Mouse (Mus musculus) embryonic fibroblast, embryonic 13.5 days (primary cell): ENCODE data around the gene Lyz1. TPM values are rescaled to one million over a fixed set of nuclear protein-coding genes. Genes with fewer than 3 reads are reported as not detected.
"Not testable (repeated sequence)": the region's sequence is repeated elsewhere in the genome, so short reads cannot be mapped to it uniquely, and the experiment has no call there.

Source experiments
- H3K27ac ChIP-seq: 2 replicates; pipeline ENCODE4 v1.5.1; 2012; ENCODE audit warnings: low read length, control low read depth, inconsistent platforms; ENCODE audit not compliant: insufficient read depth
- H3K4me1 ChIP-seq: 2 replicates; pipeline ENCODE4 v1.6.1; 2011; ENCODE audit warnings: low read length; ENCODE audit not compliant: control insufficient read depth, insufficient read depth
- H3K4me3 ChIP-seq: 2 replicates; pipeline ENCODE4 v1.5.1; 2011; ENCODE audit warnings: mild to moderate bottlenecking, control low read depth, low read length; ENCODE audit not compliant: insufficient read depth
- CTCF ChIP-seq: IDR thresholded peaks from 2 replicates; pipeline ENCODE4 v1.5.1; 2011; ENCODE audit warnings: mild to moderate bottlenecking, control low read depth, low read length, moderate library complexity, borderline replicate concordance; ENCODE audit not compliant: insufficient read depth
- POLR2A ChIP-seq: IDR thresholded peaks from 2 replicates; pipeline ENCODE4 v1.6.1; 2011; ENCODE audit warnings: low read depth, mild to moderate bottlenecking, control low read depth, low read length, moderate library complexity
- polyA plus RNA-seq: library from polyadenylated mRNA; stranded (reverse); fragments of >200 nt; gene quantifications from 2 replicates; pipeline ENCODE4 v1.2.4, GENCODE M21; 2011; ENCODE audit warnings: low read depth; ENCODE audit not compliant: missing spikeins, insufficient read length

Gene Lyz1
- polyA plus RNA-seq, 1 experiment, result 0.93 TPM

DNA sequence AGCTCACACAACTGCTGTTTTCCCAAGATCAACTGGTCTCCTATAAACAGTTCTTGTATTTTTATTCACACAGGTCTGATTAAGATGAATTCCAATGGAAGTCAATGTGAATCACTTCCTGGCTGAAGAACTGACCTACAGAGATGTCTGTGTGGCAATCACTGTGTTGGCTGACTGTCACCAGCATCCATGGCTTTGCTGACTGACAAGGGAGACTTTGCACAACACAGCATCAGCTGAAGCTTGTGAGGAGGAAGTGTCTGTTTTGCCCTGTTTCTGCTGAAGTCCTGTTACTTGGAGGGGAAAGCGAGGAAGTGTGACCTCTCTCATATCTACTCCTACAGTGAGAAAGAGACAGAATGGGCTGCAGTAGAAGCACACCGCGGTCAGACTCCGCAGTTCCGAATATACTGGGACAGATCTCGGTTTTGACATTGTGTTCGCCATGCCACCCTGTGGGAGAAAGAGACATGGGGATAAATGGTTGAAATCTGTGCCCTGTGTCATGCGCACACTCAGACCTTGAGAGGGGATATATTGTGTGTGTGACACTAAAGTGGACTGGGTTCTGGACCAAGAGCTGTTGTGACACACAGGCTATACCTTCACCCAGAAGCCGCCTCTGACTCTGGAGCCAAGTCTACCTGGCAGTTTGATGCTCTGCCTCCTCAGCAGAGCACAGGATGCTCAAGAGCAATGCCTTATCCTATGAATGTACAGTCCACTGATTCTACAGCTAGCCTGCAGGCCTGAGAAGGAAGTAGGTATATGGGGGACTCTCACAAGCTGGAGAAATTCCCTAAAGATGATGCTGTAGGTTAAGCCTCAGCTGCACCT lies 4.3 kb downstream of the Lyz1 start:
- H3K27ac ChIP-seq, result no peak overlapping the region
- no peak overlapping the region for H3K4me3 ChIP-seq
- H3K4me1 ChIP-seq, result no peaks in the 10 kb centered on the region
- TF ChIP-seq POLR2A (no peak), CTCF (no peak)

- Histone ChIP-seq H3K27ac (no peak overlapping the region), H3K4me1 (no peaks in the 10 kb centered on the region), H3K4me3 (no peak overlapping the region)
- TF ChIP-seq POLR2A (no peak), CTCF (no peak)
Measured at GRCm38 (mm10) chr10:117287226-117287850, 5.3 kb downstream of the Lyz1 start.

- TF ChIP-seq POLR2A (no peak), CTCF (no peak)
- Histone ChIP-seq H3K27ac (no peak overlapping the region), H3K4me1 (no peaks in the 10 kb centered on the region), H3K4me3 (no peak overlapping the region)
Measured at GRCm38 (mm10) chr10:117286366-117286970, 6.2 kb downstream of the Lyz1 start.

- not testable (repeated sequence) for H3K4me1 ChIP-seq, H3K27ac ChIP-seq, H3K4me3 ChIP-seq
Measured at GRCm38 (mm10) chr10:117285584-117285983, 7.1 kb downstream of the Lyz1 start.

- Histone ChIP-seq H3K4me3 (no peak overlapping the region), H3K4me1 (no peaks in the 10 kb centered on the region), H3K27ac (no peak overlapping the region)
- TF ChIP-seq CTCF (no peak), POLR2A (no peak)
Measured at GRCm38 (mm10) chr10:117284578-117285520, 7.8 kb downstream of the Lyz1 start.

GRCm38 (mm10) chr10:117283871-117284577 lies 8.6 kb downstream of the Lyz1 start:
- H3K4me3 ChIP-seq, result no peak overlapping the region
- H3K4me1 ChIP-seq, result no peaks in the 10 kb centered on the region
- no peak overlapping the region for H3K27ac ChIP-seq
- no peak for TF ChIP-seq CTCF
- TF ChIP-seq POLR2A, result no peak

GRCm38 (mm10) chr10:117283196-117283595 lies 9.5 kb downstream of the Lyz1 start:
- H3K4me1 ChIP-seq, H3K4me3 ChIP-seq, H3K27ac ChIP-seq: not testable (repeated sequence)

DNA sequence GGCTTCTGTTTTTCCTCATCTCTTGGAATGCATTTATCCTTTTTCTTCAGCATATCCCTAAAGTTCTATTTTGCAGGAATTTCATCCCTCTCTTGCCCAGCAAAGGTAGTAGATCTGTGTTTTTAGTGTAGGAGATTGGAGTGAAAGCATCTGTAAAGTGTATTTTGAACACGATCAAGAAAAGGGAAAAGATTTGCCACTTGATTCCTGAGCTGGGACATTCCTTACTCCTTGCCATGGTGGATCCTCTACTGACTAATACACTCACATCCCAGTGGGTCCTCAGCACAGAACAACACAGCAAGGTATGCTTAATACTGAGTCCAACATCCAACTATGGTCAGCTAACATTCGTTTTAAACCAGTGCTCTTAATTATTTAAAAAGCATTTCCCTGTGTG lies 10.1 kb downstream of the Lyz1 start:
- H3K4me3 ChIP-seq, result no peak overlapping the region
- TF ChIP-seq CTCF, result no peak
- no peak for TF ChIP-seq POLR2A
- H3K27ac ChIP-seq, result no peak overlapping the region
- H3K4me1 ChIP-seq, result no peaks in the 10 kb centered on the region

DNA sequence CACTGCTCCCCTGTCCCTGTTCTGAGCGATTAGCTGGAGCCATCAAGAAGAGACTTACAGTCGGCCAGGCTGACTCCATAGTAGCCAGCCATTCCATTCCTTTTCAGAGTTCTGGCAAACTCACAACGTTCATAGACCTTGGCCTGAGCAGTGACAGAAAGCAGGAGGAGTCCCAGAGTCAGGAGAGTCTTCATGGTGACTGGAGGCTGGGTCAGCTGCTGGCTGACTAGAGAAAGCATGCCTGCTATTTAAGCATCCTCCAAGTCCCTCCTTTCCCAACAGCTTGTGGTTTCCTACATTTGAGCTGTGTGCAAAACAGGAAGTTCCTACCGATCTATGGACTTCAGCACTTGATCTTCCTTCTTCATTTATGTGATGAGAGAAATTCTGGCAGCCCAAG lies 10.6 kb downstream of the Lyz1 start, which contains the start of gene Lyz2:
Gene Lyz2 (minus strand): TSS at position 273 of the 400 bp plus-strand sequence.
- TF ChIP-seq CTCF (no peak), POLR2A (no peak)
- H3K4me1 ChIP-seq, result no peaks in the 10 kb centered on the region
- no peak within 1 kb of the TSS for H3K4me3 ChIP-seq
- H3K27ac ChIP-seq, result no peak within 1 kb of the TSS
